Mouse (Mus musculus) brain, embryonic 14.5 days (tissue): ENCODE measurements at regions not wholly inside any gene's neighbourhood (a gene's known extent, or its start where the extent isn't known, plus 50 kb on each side); places are given as distances from the start of the nearest gene placed in this dataset.

Experiments used
- CTCF ChIP-seq: fragments of 200-500 bp; IDR thresholded peaks from 2 replicates; pipeline ENCODE4 v1.5.1; 2012; ENCODE audit warnings: inconsistent platforms, mild to moderate bottlenecking, moderate library complexity, borderline replicate concordance; ENCODE audit not compliant: insufficient read depth, insufficient read length; ENCODE audit errors: extremely low read depth
- POLR2A ChIP-seq: fragments of 200-500 bp; IDR thresholded peaks from 2 replicates; pipeline ENCODE4 v1.6.1; 2012; ENCODE audit warnings: mild to moderate bottlenecking, inconsistent platforms, borderline replicate concordance; ENCODE audit not compliant: poor library complexity, insufficient read depth, insufficient read length, severe bottlenecking; ENCODE audit errors: extremely low read depth

- TF ChIP-seq POLR2A (no peak), CTCF (no peak)
These were observed 212.2 kb upstream of the Pmfbp1 start for GRCm38 (mm10) chr8:109281598-109281997.
